Mouse (Mus musculus) liver, adult 2 months (tissue): ENCODE measurements at regions not wholly inside any gene's neighbourhood (a gene's known extent, or its start where the extent isn't known, plus 50 kb on each side); places are given as distances from the start of the nearest gene placed in this dataset.
A peak's percentile ranks its signal among the peaks of the same experiment; 100 is the strongest.

Source experiments
- DNase-seq: peaks from one replicate; pipeline ENCODE4 v3.0.0-alpha.2; 2011; ENCODE audit warnings: low read depth, low spot score; ENCODE audit errors: extremely low read depth
- H3K27ac ChIP-seq: fragments of 200-500 bp; replicated peaks from 2 replicates; pipeline ENCODE4 v1.5.1; 2012; ENCODE audit warnings: low read depth, mild to moderate bottlenecking, control low read depth, inconsistent platforms, low read length; ENCODE audit not compliant: insufficient read depth
- H3K27me3 ChIP-seq: fragments of 200-500 bp; 2 replicates; pipeline ENCODE4 v1.6.1; 2012; ENCODE audit warnings: mild to moderate bottlenecking, moderate library complexity, low read length, inconsistent platforms; ENCODE audit not compliant: control insufficient read depth, insufficient read depth
- H3K36me3 ChIP-seq: fragments of 200-500 bp; 2 replicates; pipeline ENCODE4 v1.6.1; 2012; ENCODE audit warnings: low read length, inconsistent platforms; ENCODE audit not compliant: control insufficient read depth, insufficient read depth
- H3K4me1 ChIP-seq: fragments of 200-500 bp; 2 replicates; pipeline ENCODE4 v1.6.1; 2011; ENCODE audit warnings: low read length; ENCODE audit not compliant: control insufficient read depth, insufficient read depth
- H3K4me3 ChIP-seq: fragments of 200-500 bp; 2 replicates; pipeline ENCODE4 v1.5.1; 2011; ENCODE audit warnings: low read depth, mild to moderate bottlenecking, control low read depth, low read length, moderate library complexity; ENCODE audit not compliant: insufficient read depth
- H3K79me2 ChIP-seq: fragments of 200-500 bp; 2 replicates; pipeline ENCODE4 v1.6.1; 2012; ENCODE audit warnings: inconsistent platforms, mild to moderate bottlenecking, low read length, moderate library complexity; ENCODE audit not compliant: control insufficient read depth, insufficient read depth
- H3K9ac ChIP-seq: fragments of 200-500 bp; 2 replicates; pipeline ENCODE4 v1.6.1; 2012; ENCODE audit warnings: low read depth, mild to moderate bottlenecking, control low read depth, inconsistent platforms, low read length
- CTCF ChIP-seq: fragments of 200-500 bp; IDR thresholded peaks from 2 replicates; pipeline ENCODE4 v1.5.1; 2011; ENCODE audit warnings: low read depth, low read length, control low read depth
- POLR2A ChIP-seq: fragments of 200-500 bp; IDR thresholded peaks from 2 replicates; pipeline ENCODE4 v1.6.1; 2011; ENCODE audit warnings: low read length, control low read depth; ENCODE audit not compliant: insufficient read depth; ENCODE audit errors: extremely low read depth
- WGBS: fragments of 180-500 bp; shearing (Covaris S2); methylation state at CpG from one replicate; pipeline ENCODE4 v1.1.7; 2018; 5-methylcytosine and 5-hydroxymethylcytosine counted together

GRCm38 (mm10) chr6:100968080-100968856, 134.8 kb downstream of the Ppp4r2 start:
- no peaks in the 10 kb centered on the region for H3K4me1 ChIP-seq
- DNase-seq = no peak
- no peak overlapping the region for H3K4me3 ChIP-seq
- no peaks in the 10 kb centered on the region for H3K79me2 ChIP-seq
- no peak overlapping the region for H3K27ac ChIP-seq
- no peak overlapping the region for H3K9ac ChIP-seq
- no peaks in the 10 kb centered on the region for H3K36me3 ChIP-seq
- no peak for TF ChIP-seq POLR2A
- H3K27me3 ChIP-seq = no peaks in the 10 kb centered on the region
- WGBS = 79% methylated on average over 12 of the region's 12 CpGs

GRCm38 (mm10) chr6:100968960-100969359, 135.5 kb downstream of the Ppp4r2 start:
- H3K36me3 ChIP-seq = no peaks in the 10 kb centered on the region

GRCm38 (mm10) chr6:100970810-100971447, 137.5 kb downstream of the Ppp4r2 start:
- 88% methylated on average over 8 of the region's 8 CpGs for WGBS
- H3K27me3 ChIP-seq = no peaks in the 10 kb centered on the region; the same call in 1 of the 2 replicates
- H3K27ac ChIP-seq = no peak overlapping the region
- no peaks in the 10 kb centered on the region for H3K4me1 ChIP-seq
- H3K4me3 ChIP-seq = no peak overlapping the region
- TF ChIP-seq POLR2A (no peak), CTCF (no peak)
- no peak for DNase-seq
- no peaks in the 10 kb centered on the region for H3K36me3 ChIP-seq
- no peak overlapping the region for H3K9ac ChIP-seq
- no peaks in the 10 kb centered on the region for H3K79me2 ChIP-seq

More at GRCm38 (mm10) chr6:100968960-100969359, 135.5 kb downstream of the Ppp4r2 start:
- TF ChIP-seq POLR2A = no peak
- TF ChIP-seq CTCF = no peak
- H3K4me3 ChIP-seq = no peak overlapping the region
- no peaks in the 10 kb centered on the region for H3K27me3 ChIP-seq
- H3K79me2 ChIP-seq = no peaks in the 10 kb centered on the region
- no peak overlapping the region for H3K9ac ChIP-seq
- H3K27ac ChIP-seq = no peak overlapping the region
- 57% methylated on average over 1 of the region's 1 CpGs for WGBS
- H3K4me1 ChIP-seq = no peaks in the 10 kb centered on the region
- DNase-seq = peak; percentile 8

- H3K79me2 ChIP-seq = no peaks in the 10 kb centered on the region
- H3K27me3 ChIP-seq = no peaks in the 10 kb centered on the region; the same call in 1 of the 2 replicates
- no peak for DNase-seq
- 51% methylated on average over 6 of the region's 6 CpGs for WGBS
- no peak overlapping the region for H3K27ac ChIP-seq
- TF ChIP-seq POLR2A (no peak), CTCF (no peak)
- no peaks in the 10 kb centered on the region for H3K36me3 ChIP-seq
- H3K4me3 ChIP-seq = no peak overlapping the region
- H3K4me1 ChIP-seq = no peaks in the 10 kb centered on the region
- no peak overlapping the region for H3K9ac ChIP-seq
Observed at GRCm38 (mm10) chr6:100971462-100971955, 138.1 kb downstream of the Ppp4r2 start.

GRCm38 (mm10) chr6:100973366-100974090, 140.1 kb downstream of the Ppp4r2 start:
- Histone ChIP-seq H3K4me1 (no peaks in the 10 kb centered on the region), H3K4me3 (no peak overlapping the region), H3K27ac (no peak overlapping the region), H3K36me3 (no peaks in the 10 kb centered on the region), H3K79me2 (no peaks in the 10 kb centered on the region), H3K9ac (no peak overlapping the region), H3K27me3 (no peaks in the 10 kb centered on the region; the same call in 1 of the 2 replicates)
- TF ChIP-seq CTCF = no peak
- no peak for TF ChIP-seq POLR2A
- 89% methylated on average over 9 of the region's 9 CpGs for whole genome bisulfite sequencing
- DNase-seq = no peak
